Mouse (Mus musculus) gastrocnemius, postnatal 25 days (tissue): ENCODE measurements at regions not wholly inside any gene's neighbourhood (a gene's known extent, or its start where the extent isn't known, plus 50 kb on each side); places are given as distances from the start of the nearest gene placed in this dataset.

ENCODE experiments used
- DNase-seq: peaks from one replicate; pipeline ENCODE4 v3.0.0; 2022

DNA sequence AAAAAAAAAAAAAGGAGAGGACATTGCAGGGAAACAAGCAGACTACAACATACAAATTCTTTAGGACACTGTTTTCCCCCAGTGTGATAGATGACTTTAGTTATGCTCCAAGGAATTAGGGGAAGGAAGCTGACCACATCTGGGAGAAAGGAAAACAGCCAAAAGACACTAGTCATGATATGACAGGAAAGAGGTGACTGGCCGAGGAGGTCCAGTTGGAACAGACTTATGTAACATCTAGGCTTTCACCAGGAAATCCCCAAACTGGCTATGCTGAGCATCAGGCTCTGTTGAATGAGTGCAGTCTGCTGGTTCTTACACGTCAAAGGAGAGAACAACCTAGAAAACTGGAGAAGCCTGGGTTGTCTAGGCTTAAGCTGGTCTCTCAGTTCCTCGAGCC is 163.8 kb downstream of the Hs3st3b1 start:
- DNase-seq: no peak

DNA sequence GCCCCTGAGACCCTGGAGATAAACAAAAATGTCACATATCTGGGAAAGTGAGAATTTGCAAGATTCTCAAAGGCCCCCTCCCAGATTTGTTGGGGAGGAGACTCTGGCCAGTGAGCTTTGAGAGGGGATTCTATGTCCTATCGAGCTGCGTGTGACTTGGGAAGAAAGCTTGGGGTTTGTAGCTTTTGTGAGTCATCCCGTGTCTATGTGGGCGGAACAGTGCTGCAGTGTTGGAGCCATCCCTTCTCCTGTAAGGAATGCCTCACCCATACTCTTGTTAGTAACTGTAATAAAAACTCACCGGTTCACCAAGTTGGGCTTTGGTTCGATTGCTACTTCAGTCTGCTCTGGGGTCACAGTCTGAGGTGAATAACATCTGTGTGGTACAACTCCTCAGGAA is 160.5 kb downstream of the Hs3st3b1 start:
- DNase-seq: no peak

DNA sequence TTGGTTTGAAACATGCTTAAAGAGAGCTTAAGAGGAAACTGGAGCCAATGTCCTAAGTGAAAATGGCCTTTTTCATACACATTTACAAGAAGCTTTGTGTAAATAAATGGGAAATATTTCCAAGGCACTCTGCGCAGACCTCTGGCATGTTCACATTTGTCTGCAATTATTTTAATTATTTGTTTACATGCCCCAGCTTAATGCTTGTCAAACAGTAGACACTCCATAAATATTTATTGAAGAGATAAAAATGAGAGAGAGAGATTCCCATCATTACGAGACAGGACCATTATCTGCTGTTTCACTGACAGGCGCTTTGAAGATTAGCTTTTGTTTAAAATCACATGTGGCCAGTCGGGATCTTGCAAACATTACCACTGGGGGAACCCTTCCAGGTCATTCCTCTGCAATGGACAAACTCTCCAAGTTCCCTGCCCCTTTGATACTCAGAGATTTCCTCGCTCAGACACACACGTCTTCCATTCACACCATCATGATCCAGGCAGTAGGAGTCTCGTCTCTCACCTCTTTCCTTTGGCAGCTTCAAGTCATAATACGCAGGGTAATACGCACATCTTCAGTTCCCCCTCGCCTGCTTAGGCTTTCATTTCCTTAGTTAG is 154.3 kb downstream of the Hs3st3b1 start:
- no peak for DNase-seq

DNA sequence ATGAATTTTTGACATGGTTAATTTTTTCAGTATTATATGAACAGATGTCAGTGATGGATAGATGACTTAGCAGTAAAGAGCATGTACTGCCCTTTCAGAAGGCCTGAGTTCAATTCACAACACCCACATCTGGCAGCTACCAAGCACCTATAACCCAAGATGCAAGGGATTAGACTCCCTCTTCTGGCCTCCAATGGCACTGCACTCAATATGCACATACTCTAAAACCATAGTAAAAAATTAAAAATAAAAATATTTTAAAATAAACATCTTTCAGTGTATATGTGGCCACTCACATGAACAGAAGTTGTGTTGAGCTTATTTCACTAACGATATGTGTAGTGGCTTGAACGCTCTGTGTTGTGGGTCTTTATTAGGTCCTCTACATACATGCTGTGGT is 152.4 kb downstream of the Hs3st3b1 start:
- no peak for DNase-seq

DNA sequence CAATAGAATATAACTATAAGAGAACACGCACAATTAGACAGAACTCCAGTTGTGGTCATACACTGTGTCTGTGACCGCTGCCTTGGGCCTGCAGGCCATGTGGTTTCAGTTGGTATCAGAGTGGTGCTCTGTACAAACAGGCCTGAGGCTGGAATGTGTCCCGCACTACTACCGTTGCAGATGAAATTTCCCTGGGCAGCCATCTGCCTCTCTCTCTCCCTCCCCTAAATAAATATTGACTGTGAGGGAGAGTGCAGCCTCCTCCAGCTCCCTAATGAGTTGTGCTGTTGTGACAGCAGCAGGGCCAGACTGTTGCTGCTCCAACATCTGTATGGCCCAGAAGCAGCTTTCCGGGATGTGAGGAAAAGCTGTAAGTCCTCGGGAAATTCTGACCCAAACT is 146.7 kb downstream of the Hs3st3b1 start:
- DNase-seq: no peak

DNA sequence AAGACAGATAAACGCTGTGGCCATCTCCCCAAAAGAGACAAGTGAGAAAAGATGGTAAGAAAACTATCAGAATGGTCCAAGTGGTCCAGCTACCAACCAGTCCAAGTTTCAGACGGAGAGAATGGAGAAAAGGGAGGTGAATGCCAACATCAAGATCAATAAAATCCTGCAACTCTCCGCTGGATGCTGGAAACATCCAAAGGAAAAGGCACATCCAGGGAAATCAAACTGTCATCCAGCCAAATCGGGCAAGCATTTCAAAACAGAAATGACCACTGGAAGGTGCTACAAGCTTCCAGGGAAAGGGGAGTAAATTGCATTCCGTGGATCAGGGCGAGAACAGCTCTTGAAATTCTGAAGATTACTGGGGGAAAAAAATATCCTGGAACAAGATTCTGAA is 142.7 kb downstream of the Hs3st3b1 start:
- DNase-seq: no peak

DNA sequence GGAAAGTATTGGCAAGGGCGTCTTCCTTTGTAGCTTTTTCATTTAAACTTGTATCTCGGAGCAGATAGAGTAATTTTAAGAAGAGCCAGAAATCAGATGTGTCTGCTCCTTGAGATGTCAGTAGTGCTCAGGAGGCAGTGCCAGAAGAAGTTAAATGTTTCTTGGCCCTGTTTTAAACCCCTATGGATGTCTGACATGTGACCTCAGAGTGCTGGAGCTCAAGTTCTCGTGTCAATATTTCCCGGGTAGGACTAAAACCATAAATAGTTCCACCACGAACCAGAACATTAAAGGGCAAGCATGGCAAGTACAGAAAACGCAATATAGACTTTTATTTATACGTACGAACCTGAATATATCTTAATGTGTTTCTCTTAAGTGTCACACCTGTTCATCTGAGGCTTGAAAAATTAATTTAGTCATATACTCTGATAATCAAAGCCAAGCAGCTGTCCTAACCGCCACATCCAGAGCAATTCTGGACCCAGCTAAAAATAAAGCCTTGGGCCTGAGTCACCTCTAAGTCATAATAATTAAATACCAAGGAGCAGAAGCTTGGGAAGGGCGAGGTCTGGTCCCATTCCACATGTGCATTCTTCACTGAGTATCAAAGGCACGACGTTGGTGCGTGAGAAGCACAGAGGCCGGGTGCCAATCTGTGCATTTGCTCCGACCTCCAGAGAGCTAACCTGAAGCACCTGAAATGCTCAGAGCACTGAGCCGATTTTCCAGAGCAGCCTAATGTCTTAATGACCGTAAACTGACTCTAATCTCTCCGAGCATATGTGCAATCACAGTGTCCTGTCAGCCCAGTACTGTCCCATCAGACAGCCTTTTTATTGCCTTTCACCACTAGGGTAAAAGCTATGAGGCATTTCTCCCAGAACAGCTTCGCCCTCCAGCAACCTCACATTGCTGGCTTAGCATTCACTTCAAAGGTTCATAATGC is 139.8 kb downstream of the Hs3st3b1 start:
- DNase-seq: no peak

DNA sequence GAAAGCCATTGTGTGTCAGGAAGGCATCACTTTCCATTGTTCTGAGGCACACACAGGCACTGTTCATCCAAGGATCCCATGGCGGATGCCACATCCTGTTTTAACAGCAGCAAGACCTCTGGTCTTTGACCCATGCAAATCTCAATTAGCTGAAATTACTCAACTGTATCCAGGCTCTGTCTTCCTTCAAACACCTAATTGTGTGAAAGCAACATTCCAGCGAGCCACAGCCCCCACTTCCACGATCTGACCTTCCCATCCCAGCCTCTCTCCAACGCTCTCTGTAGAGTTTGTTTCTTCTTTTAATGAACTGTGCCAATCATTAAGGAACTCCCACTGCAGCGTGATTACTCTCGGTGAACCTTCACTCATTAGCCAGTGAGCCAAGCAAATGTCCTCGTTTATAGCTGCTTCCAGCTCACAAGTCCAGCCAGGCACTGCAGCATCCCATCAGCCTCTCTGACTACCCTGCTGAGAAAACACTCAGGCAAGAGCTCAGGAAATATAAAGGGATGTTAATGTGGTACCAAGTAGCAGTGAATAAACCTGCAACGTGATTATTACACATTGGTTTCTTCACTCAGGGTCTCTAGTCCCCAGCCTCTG is 136.7 kb downstream of the Hs3st3b1 start:
- no peak for DNase-seq

DNA sequence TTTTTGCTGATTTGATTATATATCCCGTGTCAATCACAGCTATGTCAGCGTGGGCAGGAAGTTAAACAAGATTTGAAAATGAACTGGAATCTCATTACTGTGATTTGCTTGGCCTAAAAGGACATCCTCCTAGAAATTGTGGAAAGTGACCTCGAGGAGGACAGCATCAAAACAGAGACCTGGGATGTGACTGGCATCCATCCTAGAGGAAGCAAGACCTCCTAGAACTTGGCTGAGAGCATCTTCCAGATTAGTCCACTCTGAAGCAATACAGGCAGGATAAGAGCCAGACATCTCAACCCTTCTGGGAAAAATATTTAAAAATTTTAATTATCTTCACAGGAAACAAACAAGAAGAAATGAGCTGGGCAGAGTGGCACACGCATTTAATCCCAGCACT is 136.1 kb downstream of the Hs3st3b1 start:
- no peak for DNase-seq

DNA sequence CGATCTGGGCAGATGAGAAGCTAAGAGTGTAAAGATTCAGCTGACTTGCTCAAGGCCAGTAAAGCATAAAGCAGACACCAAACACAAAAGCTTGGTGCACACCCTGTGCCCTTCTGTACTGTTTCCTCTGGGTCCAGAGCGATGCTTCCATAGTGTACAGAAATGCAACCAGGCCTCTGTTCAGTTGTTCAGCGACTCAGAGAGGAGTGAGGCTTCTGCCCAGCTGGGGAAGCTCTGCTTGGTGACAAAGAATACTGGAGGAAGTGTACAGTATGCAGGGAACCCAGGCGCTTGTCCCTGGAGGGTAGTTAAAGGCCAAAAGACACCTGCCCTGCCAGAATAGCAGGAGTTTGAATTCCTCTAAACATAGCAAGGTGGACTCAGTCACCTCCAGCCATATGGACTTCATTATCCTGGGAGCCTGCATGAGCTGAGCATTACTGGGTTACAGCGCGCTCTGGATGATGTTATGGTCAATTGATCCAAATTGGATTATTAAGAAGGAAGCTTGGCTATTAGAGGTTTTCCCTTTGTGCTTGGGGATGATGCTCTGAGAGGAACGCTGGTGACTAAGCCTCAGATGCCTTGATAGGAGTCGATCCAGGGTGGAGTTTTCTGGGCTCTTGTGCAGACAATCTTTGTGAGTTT is 132.5 kb downstream of the Hs3st3b1 start:
- DNase-seq: no peak

DNA sequence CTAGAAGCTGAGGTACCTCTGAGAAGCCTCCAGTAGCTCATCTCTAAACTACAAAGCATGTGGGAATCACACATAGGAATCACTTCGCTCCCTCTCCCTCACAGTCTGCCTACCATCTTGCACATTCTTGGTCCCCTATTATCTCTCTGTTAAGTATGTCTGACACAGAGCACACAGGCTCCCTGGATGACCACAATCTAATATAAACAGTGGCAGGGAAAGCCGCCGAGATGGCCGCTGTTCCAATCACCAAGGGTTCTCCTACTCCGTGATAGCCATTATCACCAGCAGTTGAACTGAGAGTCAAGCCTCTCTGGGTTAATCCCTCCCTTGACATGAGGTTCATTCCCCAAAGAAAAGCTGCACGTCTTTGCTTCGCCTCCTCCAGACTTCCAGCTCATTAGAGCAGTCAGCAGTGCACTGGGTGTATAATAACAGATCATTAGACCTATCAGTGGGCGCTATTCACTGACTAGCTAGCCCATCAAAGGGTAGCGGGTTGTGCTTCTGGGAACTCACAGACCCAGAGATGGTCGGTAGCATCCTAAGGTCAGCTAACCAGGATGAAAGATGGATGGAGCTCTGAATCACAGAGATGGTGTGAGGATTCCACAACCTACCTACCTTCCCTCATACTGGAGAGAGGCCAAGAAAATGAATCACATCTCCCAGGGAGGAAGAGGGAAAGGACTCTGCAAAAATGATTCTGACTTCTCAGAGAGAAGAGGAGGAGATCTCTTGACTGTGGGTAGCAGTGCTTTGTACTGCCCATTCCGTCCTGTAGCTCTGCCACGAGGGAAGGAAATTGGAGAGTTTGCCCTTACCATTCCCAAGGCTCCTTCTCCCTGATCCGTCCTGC is 130.9 kb downstream of the Hs3st3b1 start:
- DNase-seq: no peak

DNA sequence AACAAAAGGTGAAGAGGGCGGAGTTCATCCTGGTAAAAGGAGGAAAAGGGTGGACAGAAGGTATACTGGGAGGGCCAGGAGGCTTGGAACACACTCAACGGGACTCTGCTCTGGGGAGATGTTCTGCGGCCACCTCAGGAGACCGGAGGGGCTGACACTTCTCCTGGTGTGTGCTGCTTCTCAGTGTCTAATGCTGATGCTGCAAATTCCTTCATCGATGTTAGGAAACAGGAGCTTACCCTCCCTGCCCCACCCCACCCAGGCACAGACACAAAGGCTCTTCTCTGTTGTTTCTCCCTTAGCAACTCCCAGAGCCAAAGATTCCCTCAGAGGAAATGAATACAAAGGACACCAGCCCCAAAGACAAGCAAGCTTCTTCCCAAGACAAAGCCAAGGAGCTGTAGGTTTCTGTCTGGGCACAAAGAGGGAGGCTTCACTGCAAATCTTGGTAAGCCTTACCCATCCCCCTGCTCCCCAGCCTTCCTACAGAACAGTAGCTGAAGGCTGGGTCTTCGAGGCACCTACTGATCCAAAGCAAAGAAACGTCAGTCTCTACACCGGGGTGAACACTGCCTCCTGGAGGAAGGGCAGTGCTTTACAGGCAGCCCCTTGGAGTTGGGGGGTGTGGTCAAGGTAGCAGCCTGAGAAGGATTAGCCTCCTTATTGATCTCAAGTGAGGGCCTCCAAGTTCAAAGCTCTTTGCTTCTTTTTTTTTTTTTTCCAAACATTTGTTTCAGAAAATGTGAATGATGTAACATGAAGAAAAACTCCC is 128.2 kb downstream of the Hs3st3b1 start:
- no peak for DNase-seq

DNA sequence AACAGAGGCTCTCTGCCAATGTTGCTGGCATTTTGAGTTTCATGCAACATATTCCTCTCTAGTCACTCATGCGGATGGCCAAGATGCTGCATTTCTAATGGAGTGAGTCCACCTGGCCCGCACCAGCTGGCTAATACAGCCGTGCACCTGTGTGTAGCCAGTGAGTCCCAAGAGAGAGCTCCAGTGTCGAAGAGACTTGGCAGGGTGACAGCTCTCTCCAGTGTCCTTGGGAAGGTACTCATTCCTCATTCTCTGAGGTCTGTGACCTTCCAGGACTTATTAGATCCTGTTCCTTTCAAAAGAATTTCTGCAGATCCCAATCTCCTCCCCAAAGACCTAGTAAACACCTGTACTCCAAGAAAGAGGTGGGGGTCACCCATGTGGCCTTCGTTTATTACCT is 109.9 kb downstream of the Hs3st3b1 start:
- DNase-seq: no peak

DNA sequence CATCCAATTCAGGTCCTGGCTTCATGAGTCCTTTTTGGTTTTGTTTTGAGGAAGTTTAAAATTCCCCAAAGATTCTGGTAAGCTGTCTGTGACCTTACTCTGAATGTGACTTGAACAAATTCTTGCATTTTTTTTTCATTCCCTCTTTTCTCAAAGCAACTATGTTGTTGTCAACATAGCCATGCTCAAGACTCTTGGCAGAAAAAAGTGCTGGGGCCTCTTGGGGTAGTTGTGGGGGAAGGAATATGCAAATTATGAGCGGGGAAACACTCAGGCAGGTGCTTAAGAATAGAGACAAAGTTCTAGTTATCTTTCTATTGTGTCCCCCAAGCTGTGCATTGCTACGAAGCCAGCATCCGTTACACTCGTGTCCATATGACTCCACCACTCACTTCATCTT is 99.2 kb downstream of the Hs3st3b1 start:
- no peak for DNase-seq

DNA sequence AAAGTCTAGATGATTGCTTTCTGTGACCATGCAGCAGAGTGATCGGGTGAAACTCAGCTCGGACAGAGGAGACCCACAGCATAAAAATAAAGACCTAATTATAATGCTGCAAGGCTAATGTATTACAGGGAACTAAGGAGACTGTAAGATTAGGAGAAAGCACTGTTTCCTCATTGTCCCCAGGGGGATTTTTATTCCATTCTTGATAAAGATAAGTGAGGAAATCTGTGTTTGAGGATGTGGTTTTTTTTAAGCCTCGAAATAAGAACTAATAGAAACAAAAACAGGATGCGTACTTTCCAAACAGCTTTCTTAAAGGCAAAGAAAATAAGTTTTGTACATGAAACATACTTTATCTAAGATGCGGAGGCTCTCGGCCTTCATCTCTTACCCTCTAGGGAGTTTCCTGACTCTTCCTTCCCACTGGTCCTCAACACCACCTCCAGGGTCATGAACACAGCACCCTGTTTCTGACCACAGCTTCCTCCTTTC is 94.8 kb downstream of the Hs3st3b1 start:
- no peak for DNase-seq

DNA sequence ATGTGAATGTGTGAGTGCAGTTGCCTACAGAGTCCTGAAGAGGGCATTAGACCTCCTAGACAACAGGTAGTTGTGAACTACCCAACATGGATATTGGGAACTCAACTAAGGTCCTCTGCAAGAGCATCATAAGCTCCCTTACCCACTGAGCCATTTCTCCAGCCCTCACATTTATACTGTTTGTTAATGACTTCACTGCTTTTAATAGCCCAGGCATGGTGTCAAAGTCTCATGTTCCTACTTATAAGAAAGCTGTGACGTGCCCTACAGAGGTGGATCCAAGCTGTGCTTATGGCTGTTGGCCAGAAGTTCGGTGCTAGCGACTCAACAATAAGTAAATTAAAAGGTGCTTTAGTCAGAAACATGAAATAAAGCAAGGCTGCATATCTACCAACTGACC is 88.6 kb downstream of the Hs3st3b1 start:
- DNase-seq: no peak

DNA sequence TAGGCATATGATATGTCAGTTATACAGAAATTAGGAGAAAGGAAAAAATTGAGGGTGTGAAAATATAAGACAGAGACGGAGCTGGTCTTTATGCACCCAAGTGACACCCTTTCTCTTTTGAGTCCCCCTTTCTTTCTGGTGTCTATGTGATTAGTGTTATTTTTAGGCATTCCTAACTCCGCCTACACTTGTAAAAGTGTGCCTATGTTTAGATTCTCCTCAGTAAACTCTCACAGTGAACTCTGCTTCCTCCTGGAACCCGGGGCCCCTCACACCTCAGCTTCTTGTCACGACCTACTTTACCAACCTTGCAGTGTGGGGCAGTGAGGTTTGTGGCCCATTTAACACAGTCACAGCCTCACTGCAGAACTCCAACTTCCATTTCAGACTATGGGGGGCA is 88.0 kb downstream of the Hs3st3b1 start:
- no peak for DNase-seq

DNA sequence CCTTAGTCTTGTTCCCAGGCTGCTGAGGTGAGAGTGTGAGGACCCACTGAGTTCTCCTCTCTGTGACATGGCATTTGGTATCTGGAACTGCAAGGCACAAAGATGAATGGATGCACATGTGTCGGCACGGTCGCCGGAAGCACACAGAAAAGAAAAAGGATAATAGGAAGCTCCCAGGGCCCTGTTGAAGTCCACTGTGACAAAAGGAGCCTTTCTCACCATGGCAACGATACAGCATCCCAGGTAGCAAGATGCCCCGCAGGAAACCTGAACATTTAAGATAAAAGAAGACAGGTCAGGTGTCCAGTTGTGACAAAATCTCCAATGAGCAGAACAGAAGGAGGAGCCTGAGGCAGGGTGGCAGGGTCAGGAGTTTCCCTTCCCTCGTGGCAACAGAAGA is 87.5 kb downstream of the Hs3st3b1 start:
- no peak for DNase-seq
